Mouse (Mus musculus) embryonic facial prominence, embryonic 15.5 days (tissue): ENCODE measurements around the gene Tub. TPM values are rescaled to one million over a fixed set of nuclear protein-coding genes. Genes with fewer than 3 reads are reported as not detected.
A peak's percentile ranks its signal among the peaks of the same experiment; 100 is the strongest.

Source experiments
- ATAC-seq: fragments of 200-750 bp; cut with Nextera tagmentation; 2 replicates; pipeline ENCODE4 v1.8.0; 2017; ENCODE audit warnings: low read depth, moderate TSS enrichment; ENCODE audit not compliant: insufficient number of reproducible peaks, low FRiP score, low TSS enrichment
- H3K27ac ChIP-seq: fragments of 300-500 bp; sonication (generic); replicated peaks from 2 replicates; pipeline ENCODE4 v1.5.1; 2015; ENCODE audit warnings: mild to moderate bottlenecking, inconsistent platforms
- H3K27me3 ChIP-seq: fragments of 300-500 bp; sonication (generic); 2 replicates; pipeline ENCODE4 v1.6.1; 2015; ENCODE audit warnings: inconsistent platforms
- H3K36me3 ChIP-seq: fragments of 300-500 bp; sonication (generic); 2 replicates; pipeline ENCODE4 v1.6.1; 2015; ENCODE audit warnings: mild to moderate bottlenecking, inconsistent platforms
- H3K4me1 ChIP-seq: fragments of 300-500 bp; sonication (generic); 2 replicates; pipeline ENCODE4 v1.6.1; 2015; ENCODE audit warnings: inconsistent platforms
- H3K4me2 ChIP-seq: fragments of 300-500 bp; sonication (generic); replicated peaks from 2 replicates; pipeline ENCODE4 v1.6.1; 2015; ENCODE audit warnings: mild to moderate bottlenecking, inconsistent platforms
- H3K4me3 ChIP-seq: fragments of 300-500 bp; sonication (generic); replicated peaks from 2 replicates; pipeline ENCODE4 v1.5.1; 2015; ENCODE audit warnings: mild to moderate bottlenecking, inconsistent platforms
- H3K9ac ChIP-seq: fragments of 300-500 bp; sonication (generic); 2 replicates; pipeline ENCODE4 v1.6.1; 2015; ENCODE audit warnings: inconsistent platforms
- H3K9me3 ChIP-seq: fragments of 300-500 bp; sonication (generic); replicated peaks from 2 replicates; pipeline ENCODE4 v1.6.1; 2016; ENCODE audit warnings: inconsistent platforms
- WGBS: fragments of 180-500 bp; shearing (Covaris S2); methylation state at CpG from one replicate; pipeline ENCODE4 v1.1.7; 2015; 5-methylcytosine and 5-hydroxymethylcytosine counted together
- polyA plus RNA-seq: library from polyadenylated mRNA; unstranded; fragments of >200 nt; fragmentation: Nextera tagmentation; extraction: Ambion mirVana; gene quantifications from 2 replicates; pipeline ENCODE4 v1.2.1, GENCODE M21; 2015

Tub gene
- polyA plus RNA-seq, 1 experiment from 2014 or later: 4.2 TPM

DNA sequence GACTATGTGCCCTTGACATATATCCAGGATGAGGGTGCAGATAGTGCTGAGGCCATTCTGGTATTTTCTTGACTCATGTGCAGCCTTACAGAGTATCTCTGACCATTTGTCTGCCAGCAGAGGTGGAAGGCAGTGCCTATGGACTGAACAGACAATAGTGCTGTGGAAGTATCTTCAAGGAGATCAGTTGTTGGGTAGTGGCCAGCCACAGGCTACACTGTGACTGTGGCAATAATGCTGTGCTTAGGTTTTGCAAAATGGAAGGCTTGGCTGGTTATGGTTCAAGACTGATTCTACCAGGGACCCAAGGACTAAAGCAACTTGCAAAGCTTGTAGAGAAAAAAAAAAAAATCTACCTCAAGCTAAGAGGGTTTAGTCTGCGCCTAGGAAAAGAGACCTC lies 62.4 kb downstream of the Tub start:
- H3K27me3 ChIP-seq: peaks cover 41% of the 10 kb centered on the region
- no peak overlapping the region for H3K27ac ChIP-seq
- 85% methylated on average over 1 of the region's 1 CpGs for WGBS
- no peak overlapping the region for H3K4me2 ChIP-seq
- H3K4me1 ChIP-seq: peaks cover 14% of the 10 kb centered on the region
- H3K36me3 ChIP-seq: no peaks in the 10 kb centered on the region
- H3K9ac ChIP-seq: no peak overlapping the region
- no peak for ATAC-seq
- no peaks in the 10 kb centered on the region for H3K9me3 ChIP-seq
- H3K4me3 ChIP-seq: no peak overlapping the region

DNA sequence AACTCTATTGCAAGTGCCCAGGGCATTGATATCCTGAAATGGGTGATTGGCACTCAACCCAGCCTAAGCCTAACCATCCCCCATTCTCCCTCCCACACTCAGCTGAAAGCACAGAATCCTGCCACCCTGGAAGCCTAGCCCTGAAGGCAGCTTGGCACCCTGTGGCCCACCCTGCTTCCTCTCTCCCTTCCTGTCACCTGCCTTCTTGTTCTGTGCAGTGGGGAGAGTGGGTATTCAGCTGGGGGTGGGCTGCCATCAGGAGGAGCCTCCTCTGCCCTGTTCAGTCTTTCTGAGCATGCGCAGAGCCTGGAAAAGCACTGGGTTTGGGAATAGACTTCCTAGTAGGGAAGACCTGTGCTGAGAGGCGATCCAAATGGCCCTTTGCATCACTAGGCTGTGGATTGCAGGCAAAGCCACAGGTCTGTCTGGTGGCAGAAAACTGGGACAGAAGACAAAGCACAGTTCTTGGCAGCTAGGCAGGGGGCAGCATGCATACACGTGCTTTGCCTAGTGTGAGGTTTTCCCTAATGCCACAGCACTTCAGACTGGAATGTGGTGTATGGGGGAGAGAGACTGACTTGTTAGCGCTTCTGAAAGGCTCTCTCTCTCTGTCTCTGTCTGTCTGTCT lies 63.0 kb downstream of the Tub start:
- Histone ChIP-seq H3K27ac (no peak overlapping the region), H3K27me3 (peaks cover 41% of the 10 kb centered on the region), H3K9ac (no peak overlapping the region), H3K4me1 (peaks cover 14% of the 10 kb centered on the region), H3K9me3 (no peaks in the 10 kb centered on the region), H3K4me2 (no peak overlapping the region), H3K4me3 (no peak overlapping the region), H3K36me3 (no peaks in the 10 kb centered on the region)
- ATAC-seq: no peak
- 41% methylated on average over 4 of the region's 4 CpGs for WGBS

DNA sequence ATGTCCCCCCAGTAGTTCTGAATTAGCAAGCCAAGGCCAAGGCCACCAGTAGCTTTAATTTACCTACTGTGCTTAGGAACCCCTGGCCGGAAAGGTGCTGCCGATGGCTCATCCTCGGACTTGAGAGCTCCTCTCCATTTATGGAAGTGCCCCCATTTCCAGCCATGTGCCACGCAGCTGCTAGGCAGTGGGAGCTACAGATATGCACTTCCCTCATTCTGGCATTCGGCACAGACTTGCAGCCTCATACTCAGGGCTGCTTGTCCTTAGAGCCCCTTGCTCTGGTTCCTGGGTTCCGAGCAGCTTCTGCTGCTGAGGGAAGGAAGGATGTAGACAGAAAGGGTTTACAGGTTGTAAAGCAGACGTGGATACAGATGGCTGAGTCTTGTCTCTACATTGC lies 64.7 kb downstream of the Tub start:
- no peaks in the 10 kb centered on the region for H3K9me3 ChIP-seq
- peaks cover 33% of the 10 kb centered on the region for H3K27me3 ChIP-seq
- H3K4me2 ChIP-seq: no peak overlapping the region
- peaks cover 14% of the 10 kb centered on the region for H3K4me1 ChIP-seq
- H3K27ac ChIP-seq: no peak overlapping the region
- no peak for ATAC-seq
- no peak overlapping the region for H3K4me3 ChIP-seq
- 64% methylated on average over 7 of the region's 7 CpGs for WGBS
- H3K9ac ChIP-seq: no peak overlapping the region
- no peaks in the 10 kb centered on the region for H3K36me3 ChIP-seq

DNA sequence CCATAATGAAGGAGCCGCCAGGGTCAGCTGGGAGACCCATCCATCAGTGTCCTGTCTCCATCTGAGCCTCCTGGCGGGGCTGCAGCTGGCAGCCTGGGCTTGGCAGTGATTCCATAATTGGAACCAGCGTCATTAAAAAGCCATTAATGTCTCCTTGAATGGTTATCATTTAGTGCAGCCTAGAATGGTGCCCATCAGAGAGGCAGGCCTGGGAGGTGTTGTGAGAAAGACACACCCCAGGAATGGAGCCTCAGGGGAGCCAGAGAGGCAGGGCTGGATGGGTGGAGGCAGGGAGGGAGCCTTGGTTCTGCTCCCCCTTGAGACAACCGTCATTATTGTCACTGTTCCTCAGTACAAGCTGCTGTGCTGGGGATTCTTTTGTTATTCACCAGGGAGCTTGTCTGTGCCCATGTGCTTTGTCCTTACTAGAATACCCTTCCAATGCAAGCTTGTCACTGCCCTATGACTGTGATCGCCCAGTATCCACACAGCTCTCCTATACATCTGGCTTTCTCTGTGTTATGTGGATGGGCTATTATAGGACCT lies 66.3 kb downstream of the Tub start:
- Histone ChIP-seq H3K27me3 (peaks cover 17% of the 10 kb centered on the region), H3K4me1 (peaks cover 3% of the 10 kb centered on the region), H3K36me3 (no peaks in the 10 kb centered on the region), H3K27ac (no peak overlapping the region), H3K4me2 (no peak overlapping the region), H3K4me3 (no peak overlapping the region), H3K9me3 (no peaks in the 10 kb centered on the region), H3K9ac (no peak overlapping the region)
- WGBS: 42% methylated on average over 5 of the region's 5 CpGs
- 0 out of 2 replicates have a peak, but pooled peaks have one; percentile 51 for ATAC-seq

DNA sequence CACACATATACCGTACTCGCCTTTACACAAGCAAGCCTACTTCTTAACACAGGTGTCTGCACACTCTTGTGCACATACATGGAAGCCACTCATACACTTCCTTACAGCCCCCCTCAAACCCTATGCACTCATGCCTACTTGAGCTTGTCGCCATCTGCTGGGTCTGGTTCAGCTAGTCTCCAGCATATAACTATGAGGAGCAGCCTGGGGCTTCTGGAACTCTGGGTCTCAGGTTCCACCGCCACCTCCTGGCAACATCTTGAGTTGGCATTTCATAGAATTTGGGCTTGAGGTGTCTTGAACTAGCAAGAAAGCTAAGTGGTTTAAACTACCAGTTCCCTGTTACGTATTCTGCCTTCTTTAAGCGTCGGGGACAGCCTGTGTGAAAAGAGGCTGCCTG lies 69.1 kb downstream of the Tub start:
- 92% methylated on average over 7 of the region's 7 CpGs for WGBS
- Histone ChIP-seq H3K27me3 (no peaks in the 10 kb centered on the region), H3K4me3 (no peak overlapping the region), H3K4me1 (no peaks in the 10 kb centered on the region), H3K4me2 (no peak overlapping the region), H3K27ac (no peak overlapping the region), H3K9me3 (no peaks in the 10 kb centered on the region), H3K36me3 (no peaks in the 10 kb centered on the region), H3K9ac (no peak overlapping the region)
- ATAC-seq: no peak

DNA sequence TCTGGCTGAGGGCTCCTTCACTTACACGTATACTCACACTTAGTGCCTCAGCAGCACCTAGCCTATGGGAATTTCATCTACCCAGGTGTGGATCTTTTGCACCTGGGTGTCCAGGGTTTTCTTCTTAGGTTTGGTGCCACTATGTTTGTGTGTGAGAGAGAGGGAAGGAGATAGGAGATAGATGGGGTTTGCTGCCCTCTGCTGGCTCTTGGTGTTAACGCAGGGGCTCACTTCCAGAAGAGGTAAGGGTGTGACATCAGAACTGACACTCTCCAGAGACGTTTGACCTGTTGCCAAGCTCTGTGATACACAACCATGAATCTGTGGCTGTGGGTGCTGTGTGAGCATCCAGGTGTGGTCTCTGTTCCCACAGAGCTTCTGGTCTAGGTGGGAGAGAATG lies 71.3 kb downstream of the Tub start:
- H3K4me2 ChIP-seq: no peak overlapping the region
- no peaks in the 10 kb centered on the region for H3K9me3 ChIP-seq
- no peak overlapping the region for H3K27ac ChIP-seq
- no peak for ATAC-seq
- no peak overlapping the region for H3K9ac ChIP-seq
- H3K36me3 ChIP-seq: no peaks in the 10 kb centered on the region
- no peaks in the 10 kb centered on the region for H3K4me1 ChIP-seq
- no peak overlapping the region for H3K4me3 ChIP-seq
- H3K27me3 ChIP-seq: no peaks in the 10 kb centered on the region
- WGBS: 14% methylated on average over 3 of the region's 3 CpGs

DNA sequence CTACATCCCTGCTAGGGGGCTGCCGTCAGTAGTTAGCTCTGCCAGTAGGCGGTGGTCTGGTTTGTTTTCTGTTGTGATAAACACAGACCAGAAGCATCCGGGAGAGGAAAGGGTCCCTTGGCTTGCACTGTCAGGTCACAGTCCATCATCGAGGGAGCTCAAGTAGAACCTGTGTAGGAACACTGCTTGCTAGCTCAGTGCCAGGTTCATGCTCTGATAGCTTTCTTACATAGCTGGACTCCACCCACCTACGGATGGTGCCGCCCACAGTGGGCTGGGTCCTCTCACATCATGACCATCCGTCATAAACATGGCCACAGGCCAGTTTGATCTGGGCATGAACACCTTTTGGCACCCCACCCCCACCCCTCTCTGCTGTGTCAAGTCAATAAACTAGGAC lies 75.6 kb downstream of the Tub start:
- Histone ChIP-seq H3K27me3 (no peaks in the 10 kb centered on the region), H3K4me3 (no peak overlapping the region), H3K9ac (no peak overlapping the region), H3K36me3 (no peaks in the 10 kb centered on the region), H3K4me2 (no peak overlapping the region), H3K9me3 (no peaks in the 10 kb centered on the region), H3K4me1 (no peaks in the 10 kb centered on the region), H3K27ac (no peak overlapping the region)
- ATAC-seq: no peak
- 92% methylated on average over 7 of the region's 7 CpGs for WGBS

DNA sequence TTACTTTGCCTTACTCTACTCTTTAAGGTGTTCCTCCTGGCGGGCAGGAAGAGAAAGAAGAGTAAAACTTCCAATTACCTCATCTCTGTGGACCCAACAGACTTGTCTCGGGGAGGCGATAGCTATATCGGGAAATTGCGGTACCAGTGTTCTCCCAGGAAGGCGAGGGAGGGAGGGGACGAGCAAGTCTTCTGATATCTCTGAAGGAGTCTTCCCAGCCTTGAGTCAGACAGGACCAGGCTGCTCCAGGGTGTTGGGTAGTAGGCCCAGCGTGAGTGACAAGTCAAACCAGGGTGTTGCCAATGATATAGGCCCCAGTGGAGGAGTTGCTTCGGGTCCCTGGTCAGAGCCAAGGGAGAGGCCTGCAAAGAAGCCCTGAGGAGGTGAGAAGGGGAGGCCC lies 76.8 kb downstream of the Tub start:
- Histone ChIP-seq H3K27me3 (no peaks in the 10 kb centered on the region), H3K36me3 (no peaks in the 10 kb centered on the region), H3K9me3 (no peaks in the 10 kb centered on the region), H3K9ac (no peak overlapping the region), H3K4me1 (no peaks in the 10 kb centered on the region), H3K4me2 (no peak overlapping the region), H3K4me3 (no peak overlapping the region), H3K27ac (no peak overlapping the region)
- WGBS: 87% methylated on average over 9 of the region's 9 CpGs
- ATAC-seq: no peak

DNA sequence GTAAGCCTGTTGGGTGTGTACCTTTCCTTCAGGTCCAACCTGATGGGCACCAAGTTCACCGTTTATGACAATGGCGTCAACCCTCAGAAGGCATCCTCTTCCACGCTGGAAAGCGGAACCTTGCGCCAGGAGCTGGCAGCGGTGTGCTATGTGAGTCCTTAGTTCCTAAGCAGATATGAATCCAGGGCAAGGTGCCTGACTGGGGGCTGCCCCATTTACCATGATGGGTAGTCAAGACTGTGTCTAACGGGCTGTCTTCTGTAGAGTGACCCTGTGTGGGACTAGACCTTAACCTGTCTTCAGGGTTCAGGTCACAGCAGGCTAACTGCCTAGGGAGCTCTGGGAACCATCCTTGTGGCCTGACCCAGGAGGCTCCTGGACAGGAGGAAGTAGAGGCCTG lies 77.6 kb downstream of the Tub start:
- 93% methylated on average over 7 of the region's 7 CpGs for WGBS
- Histone ChIP-seq H3K4me1 (no peaks in the 10 kb centered on the region), H3K27ac (no peak overlapping the region), H3K4me2 (no peak overlapping the region), H3K27me3 (no peaks in the 10 kb centered on the region), H3K9me3 (no peaks in the 10 kb centered on the region), H3K36me3 (no peaks in the 10 kb centered on the region), H3K9ac (no peak overlapping the region), H3K4me3 (no peak overlapping the region)
- no peak for ATAC-seq

DNA sequence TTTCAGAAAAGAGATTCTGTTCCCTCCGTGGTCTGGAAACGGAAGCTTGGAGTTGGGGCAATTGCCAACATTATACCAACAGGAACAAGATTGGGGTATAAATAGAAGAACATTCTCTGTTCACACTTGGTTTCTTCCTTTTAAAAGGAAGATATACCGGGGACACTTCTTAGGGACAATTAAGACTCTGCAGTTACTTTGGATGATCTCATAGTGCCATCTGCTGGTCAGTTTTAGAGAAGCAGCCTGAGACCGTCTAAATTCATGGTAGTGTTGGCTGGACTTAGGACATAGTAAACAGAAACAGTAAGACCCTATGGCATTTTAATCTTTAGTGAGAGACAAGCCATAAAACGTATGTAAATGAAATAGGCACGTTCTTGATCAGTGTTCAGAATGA lies 78.1 kb downstream of the Tub start:
- H3K9ac ChIP-seq: no peak overlapping the region
- ATAC-seq: no peak
- no peaks in the 10 kb centered on the region for H3K27me3 ChIP-seq
- H3K4me1 ChIP-seq: no peaks in the 10 kb centered on the region
- no peaks in the 10 kb centered on the region for H3K36me3 ChIP-seq
- H3K4me2 ChIP-seq: no peak overlapping the region
- H3K27ac ChIP-seq: no peak overlapping the region
- H3K4me3 ChIP-seq: no peak overlapping the region
- H3K9me3 ChIP-seq: no peaks in the 10 kb centered on the region
- WGBS: 29% methylated on average over 6 of the region's 6 CpGs

DNA sequence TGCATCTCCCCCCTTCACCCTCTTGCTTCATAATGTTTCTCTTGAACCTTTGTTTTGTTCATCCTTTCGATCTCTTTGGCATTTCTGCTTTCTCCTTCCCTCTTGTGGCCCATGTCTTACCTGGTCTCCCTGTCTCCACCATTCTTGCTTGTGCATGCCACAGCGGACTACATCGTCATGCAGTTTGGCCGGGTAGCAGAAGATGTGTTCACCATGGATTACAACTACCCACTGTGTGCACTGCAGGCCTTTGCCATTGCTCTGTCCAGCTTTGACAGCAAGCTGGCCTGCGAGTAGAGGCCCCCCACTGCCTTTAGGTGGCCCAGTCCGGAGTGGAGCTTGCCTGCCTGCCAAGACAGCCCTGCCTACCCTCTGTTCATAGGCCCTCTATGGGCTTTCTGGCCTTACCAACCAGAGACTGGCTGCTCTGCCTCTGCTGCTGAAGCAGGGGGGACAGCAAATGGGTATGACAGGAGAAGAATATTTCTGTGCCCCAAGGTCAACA lies 79.9 kb downstream of the Tub start:
- no peaks in the 10 kb centered on the region for H3K36me3 ChIP-seq
- H3K9ac ChIP-seq: no peak overlapping the region
- H3K9me3 ChIP-seq: no peaks in the 10 kb centered on the region
- H3K4me3 ChIP-seq: no peak overlapping the region
- H3K27me3 ChIP-seq: no peaks in the 10 kb centered on the region
- 79% methylated on average over 6 of the region's 6 CpGs for WGBS
- no peak overlapping the region for H3K27ac ChIP-seq
- no peaks in the 10 kb centered on the region for H3K4me1 ChIP-seq
- H3K4me2 ChIP-seq: no peak overlapping the region
- no peak; the same call in 1 of the 2 replicates for ATAC-seq

DNA sequence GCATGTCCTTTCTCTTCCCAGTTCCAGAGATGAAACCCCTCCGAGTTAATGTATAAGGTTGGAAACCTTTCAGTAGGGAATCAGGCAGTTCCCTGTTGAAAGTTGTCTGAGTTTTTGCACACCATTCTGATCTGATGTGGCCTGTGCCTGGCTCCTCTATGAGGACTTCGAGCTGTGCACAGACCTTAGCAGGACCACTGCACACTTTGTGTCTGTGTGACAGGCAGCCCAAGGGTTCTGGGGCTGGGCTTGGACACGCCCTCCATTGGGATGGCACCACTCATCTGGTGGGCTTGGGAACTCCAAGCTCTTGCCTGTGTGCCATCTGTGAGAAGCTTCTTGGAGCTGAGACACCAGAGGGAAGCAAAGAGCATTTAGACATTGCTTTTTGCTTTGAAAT lies 81.2 kb downstream of the Tub start:
- H3K9me3 ChIP-seq: no peaks in the 10 kb centered on the region
- no peaks in the 10 kb centered on the region for H3K27me3 ChIP-seq
- no peak overlapping the region for H3K9ac ChIP-seq
- no peak overlapping the region for H3K27ac ChIP-seq
- no peaks in the 10 kb centered on the region for H3K4me1 ChIP-seq
- 77% methylated on average over 3 of the region's 3 CpGs for WGBS
- H3K36me3 ChIP-seq: no peaks in the 10 kb centered on the region
- no peak overlapping the region for H3K4me2 ChIP-seq
- no peak for ATAC-seq
- H3K4me3 ChIP-seq: no peak overlapping the region
